ENCODE assay signal across 13 mouse cellular contexts in the genomic region with DNA sequence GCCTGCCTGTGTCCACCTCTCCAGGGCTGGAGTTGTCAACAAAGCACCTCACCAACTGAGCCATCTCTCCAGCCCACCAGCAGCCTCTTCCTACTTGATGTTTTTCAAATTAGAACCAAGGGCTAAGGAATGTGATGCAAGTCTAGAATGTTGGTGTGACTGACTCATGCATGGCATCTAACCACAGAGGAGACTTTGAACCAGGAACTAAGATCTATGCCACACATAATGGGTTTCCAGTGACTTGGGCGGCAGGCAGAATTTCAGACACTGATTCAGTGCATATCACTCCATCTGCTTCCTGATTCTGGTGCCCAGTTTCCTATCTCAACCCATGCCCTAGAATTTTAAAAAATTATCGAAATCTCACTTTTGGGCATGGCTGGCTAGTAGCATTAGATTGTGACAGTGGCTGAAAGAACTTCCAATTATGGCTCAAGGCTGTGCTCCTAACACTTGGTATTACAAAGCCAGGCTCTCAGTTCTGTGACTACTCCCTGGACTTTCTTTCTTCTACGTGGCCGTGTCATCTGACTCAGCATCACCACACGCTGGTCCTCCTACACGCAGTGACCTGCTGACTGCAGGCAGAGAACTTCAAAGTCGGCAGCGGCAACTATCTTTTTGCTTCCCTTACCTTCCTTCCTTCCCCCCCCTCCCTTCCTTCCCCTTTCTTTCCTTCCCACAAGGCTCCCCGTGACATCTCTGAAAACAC.
DNase-seq lines count a peak whose midpoint lies in the region.
"Had no signal": no experiment of that assay in that cellular context is flagged by ENCODE, and none has a peak within 500 bp of the region (broad histone marks: within the 10 kb centered on the region; RNA-seq: fewer than 3 reads in every experiment).

No protein-coding gene starts in this region.

- DNase-seq in heart, adult 11 months = peak; percentile 82
- no peak for DNase-seq in heart, postnatal 4 days
- peak; percentile 51 to 56 for DNase-seq in urinary bladder, postnatal 36 days (ENCODE audit: low spot score in 2 of 2)
- DNase-seq in urinary bladder, adult 2 months (ENCODE audit: low spot score) = no peak
- peak; percentile 38 for DNase-seq in large intestine, adult 2 months (ENCODE audit: low read depth, low spot score)
- DNase-seq in cerebellum, postnatal 25 days = no peak
- no peak for DNase-seq in adrenal gland, postnatal 4 days (ENCODE audit: low spot score in 2 of 2)
- DNase-seq in adrenal gland, adult (ENCODE audit: inconsistent age in 2 of 2, low spot score in 1 of 2) = no peak
- DNase-seq: cerebellum, postnatal 14 days; kidney, adult 11 months; kidney, postnatal 25 days; layer of hippocampus, adult 9-11 months; thymus, postnatal 14 days had no signal

- 55% methylated on average over 9 of the region's 9 CpGs for WGBS in large intestine, adult 2 months

Comparison
In these comparisons a context has a peak if more than half of its experiments do, and no peak if none do; other contexts are left out.
1. DNase-seq: peak in heart, adult 11 months (single experiment), urinary bladder, postnatal 36 days (2 of 2) and large intestine, adult 2 months (single experiment); none in heart, postnatal 4 days (single experiment), urinary bladder, adult 2 months (single experiment), cerebellum, postnatal 25 days (0 of 2), adrenal gland, postnatal 4 days (0 of 2) and adrenal gland, adult (0 of 2).